Mouse (Mus musculus) limb, embryonic 14.5 days (tissue): ENCODE measurements at regions not wholly inside any gene's neighbourhood (a gene's known extent, or its start where the extent isn't known, plus 50 kb on each side); places are given as distances from the start of the nearest gene placed in this dataset.

ENCODE experiments used
- ATAC-seq: fragments of 200-750 bp; cut with Nextera tagmentation; 2 replicates; pipeline ENCODE4 v1.8.0; 2017; ENCODE audit warnings: low read depth, moderate number of reproducible peaks, moderate TSS enrichment; ENCODE audit not compliant: low FRiP score
- DNase-seq: peaks from one replicate; pipeline ENCODE4 v3.0.0-alpha.2; 2015; ENCODE audit warnings: low spot score
- H3K27ac ChIP-seq: fragments of 300-500 bp; sonication (generic); replicated peaks from 2 replicates; pipeline ENCODE4 v1.5.1; 2014; ENCODE audit warnings: low read depth, mild to moderate bottlenecking, low read length, moderate library complexity, mixed read lengths
- H3K27me3 ChIP-seq: fragments of 300-500 bp; sonication (generic); 2 replicates; pipeline ENCODE4 v1.6.1; 2014; ENCODE audit warnings: low read length, mixed read lengths; ENCODE audit not compliant: control insufficient read depth, insufficient read depth
- H3K36me3 ChIP-seq: fragments of 300-500 bp; sonication (generic); 2 replicates; pipeline ENCODE4 v1.6.1; 2014; ENCODE audit warnings: mild to moderate bottlenecking, low read length, moderate library complexity, mixed read lengths; ENCODE audit not compliant: control insufficient read depth, insufficient read depth
- H3K4me1 ChIP-seq: fragments of 300-500 bp; sonication (generic); 2 replicates; pipeline ENCODE4 v1.6.1; 2014; ENCODE audit warnings: antibody characterized with exemption, low read length, mixed read lengths; ENCODE audit not compliant: control insufficient read depth, insufficient read depth
- H3K4me2 ChIP-seq: fragments of 300-500 bp; sonication (generic); replicated peaks from 2 replicates; pipeline ENCODE4 v1.6.1; 2014; ENCODE audit warnings: low read depth, mild to moderate bottlenecking, low read length, moderate library complexity; ENCODE audit not compliant: severe bottlenecking
- H3K4me3 ChIP-seq: fragments of 300-500 bp; sonication (generic); replicated peaks from 2 replicates; pipeline ENCODE4 v1.5.1; 2014; ENCODE audit warnings: low read length
- H3K9ac ChIP-seq: fragments of 300-500 bp; sonication (generic); 2 replicates; pipeline ENCODE4 v1.6.1; 2014; ENCODE audit warnings: mild to moderate bottlenecking, low read depth, low read length, moderate library complexity; ENCODE audit not compliant: severe bottlenecking
- H3K9me3 ChIP-seq: fragments of 300-500 bp; sonication (generic); 2 replicates; pipeline ENCODE4 v1.6.1; 2016; ENCODE audit warnings: low read length; ENCODE audit not compliant: control insufficient read depth
- POLR2A ChIP-seq: fragments of 200-500 bp; IDR thresholded peaks from 2 replicates; pipeline ENCODE4 v1.8.0; 2012; ENCODE audit warnings: inconsistent platforms, mild to moderate bottlenecking, moderate library complexity, borderline replicate concordance; ENCODE audit not compliant: insufficient read depth, insufficient read length; ENCODE audit errors: extremely low read depth
- WGBS: fragments of 180-500 bp; shearing (Covaris S2); extraction: QIAGEN DNeasy Blood & Tissue Kit; methylation state at CpG from one replicate; pipeline ENCODE4 v1.1.7; 2014; 5-methylcytosine and 5-hydroxymethylcytosine counted together

DNA sequence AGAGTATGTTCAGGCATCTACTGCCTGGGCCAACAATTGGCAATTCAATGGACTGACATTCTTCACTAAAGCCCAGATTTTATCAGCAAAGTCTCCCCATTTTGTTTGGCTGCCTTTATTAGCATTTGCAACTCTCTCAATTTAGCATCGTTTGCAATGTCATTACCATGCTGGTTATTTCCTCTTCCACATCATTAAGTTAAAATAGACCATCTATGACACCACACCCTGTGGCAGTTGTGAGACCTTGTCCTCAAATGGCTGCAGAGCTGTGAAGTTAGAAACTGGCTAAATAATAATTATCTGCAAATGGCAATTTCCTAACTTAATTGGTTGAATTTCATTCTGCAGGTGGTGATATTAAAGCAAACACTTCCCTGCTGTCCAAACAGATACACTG lies 381.8 kb downstream of the H2al1n start:
- Histone ChIP-seq H3K9me3 (no peaks in the 10 kb centered on the region), H3K36me3 (no peaks in the 10 kb centered on the region), H3K9ac (no peak overlapping the region), H3K27me3 (no peaks in the 10 kb centered on the region), H3K4me2 (no peak overlapping the region), H3K4me3 (no peak overlapping the region), H3K4me1 (no peaks in the 10 kb centered on the region), H3K27ac (no peak overlapping the region)
- ATAC-seq = no peak
- TF ChIP-seq POLR2A = no peak
- 44% methylated on average over 1 of the region's 1 CpGs for WGBS
- DNase-seq = no peak

DNA sequence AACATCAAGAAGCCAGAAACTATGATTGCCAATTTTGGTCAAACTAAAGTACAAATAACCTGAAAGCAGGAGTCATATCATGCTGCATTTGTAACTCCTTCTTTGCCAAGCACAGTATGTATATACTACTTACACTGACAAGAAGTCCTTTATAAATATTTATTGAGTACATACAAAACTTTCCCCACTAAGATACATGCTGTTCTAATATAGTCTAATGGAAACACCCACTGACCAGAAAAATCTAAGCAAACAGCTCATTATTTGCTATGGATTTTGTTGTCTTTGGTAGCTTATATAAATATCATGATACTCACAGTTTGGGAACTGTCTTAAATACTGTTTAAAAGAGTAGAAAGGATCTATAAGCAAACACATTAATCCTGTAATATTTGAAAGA lies 385.9 kb downstream of the H2al1n start:
- no peaks in the 10 kb centered on the region for H3K4me1 ChIP-seq
- no peak for DNase-seq
- H3K9me3 ChIP-seq = no peaks in the 10 kb centered on the region
- no peak for ATAC-seq
- H3K4me2 ChIP-seq = no peak overlapping the region
- TF ChIP-seq POLR2A = no peak
- H3K9ac ChIP-seq = no peak overlapping the region
- H3K4me3 ChIP-seq = no peak overlapping the region
- no peak overlapping the region for H3K27ac ChIP-seq
- no peaks in the 10 kb centered on the region for H3K36me3 ChIP-seq
- H3K27me3 ChIP-seq = no peaks in the 10 kb centered on the region

DNA sequence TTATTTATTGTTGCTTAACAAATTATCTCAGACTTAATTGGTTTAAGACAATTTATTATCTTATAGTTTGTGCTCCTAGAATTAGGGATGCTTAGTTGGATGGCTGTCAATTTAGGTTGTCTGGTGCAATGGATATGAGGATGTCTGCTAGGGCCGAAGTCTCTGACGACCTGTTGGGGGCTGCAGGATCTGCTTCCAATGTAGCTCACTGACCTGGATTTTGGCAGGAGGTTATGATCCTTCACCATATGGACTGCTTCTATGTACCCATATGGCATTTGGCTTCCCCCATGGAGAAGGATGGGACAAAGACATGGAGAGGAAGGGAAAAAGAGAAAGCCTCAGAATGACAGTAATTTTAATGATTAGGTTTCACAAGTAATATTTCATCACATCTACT lies 391.0 kb downstream of the H2al1n start:
- DNase-seq = no peak
- 80% methylated on average over 2 of the region's 2 CpGs for WGBS
- Histone ChIP-seq H3K36me3 (no peaks in the 10 kb centered on the region), H3K9me3 (no peaks in the 10 kb centered on the region), H3K9ac (no peak overlapping the region), H3K27me3 (no peaks in the 10 kb centered on the region), H3K4me1 (no peaks in the 10 kb centered on the region), H3K27ac (no peak overlapping the region), H3K4me2 (no peak overlapping the region), H3K4me3 (no peak overlapping the region)
- TF ChIP-seq POLR2A = no peak
- ATAC-seq = no peak

DNA sequence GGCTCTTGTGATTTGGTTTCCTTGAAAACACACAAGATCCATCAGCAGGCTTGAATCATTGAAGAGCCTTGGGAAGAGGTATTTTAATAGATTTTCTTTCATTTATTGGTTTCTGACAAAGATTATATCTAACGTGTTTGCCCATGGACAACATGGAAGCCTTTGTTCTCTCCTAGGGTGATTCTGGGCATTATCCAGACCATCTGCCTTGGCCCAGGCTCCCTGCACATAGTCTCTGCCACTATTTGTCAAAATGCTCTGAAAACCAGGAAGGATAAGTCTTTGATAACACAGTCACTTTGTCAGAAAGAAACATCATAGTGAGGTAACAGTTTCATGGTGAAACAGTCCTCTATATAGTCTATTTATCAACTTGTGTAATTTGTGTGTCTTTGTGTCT lies 398.2 kb downstream of the H2al1n start:
- DNase-seq (no peak), ATAC-seq (no peak)
- no peaks in the 10 kb centered on the region for H3K4me1 ChIP-seq
- no peak overlapping the region for H3K9ac ChIP-seq
- H3K27ac ChIP-seq = no peak overlapping the region
- no peaks in the 10 kb centered on the region for H3K9me3 ChIP-seq
- H3K36me3 ChIP-seq = no peaks in the 10 kb centered on the region
- H3K4me2 ChIP-seq = no peak overlapping the region
- no peak overlapping the region for H3K4me3 ChIP-seq
- TF ChIP-seq POLR2A = no peak
- WGBS = 56% methylated on average over 1 of the region's 1 CpGs
- H3K27me3 ChIP-seq = no peaks in the 10 kb centered on the region

DNA sequence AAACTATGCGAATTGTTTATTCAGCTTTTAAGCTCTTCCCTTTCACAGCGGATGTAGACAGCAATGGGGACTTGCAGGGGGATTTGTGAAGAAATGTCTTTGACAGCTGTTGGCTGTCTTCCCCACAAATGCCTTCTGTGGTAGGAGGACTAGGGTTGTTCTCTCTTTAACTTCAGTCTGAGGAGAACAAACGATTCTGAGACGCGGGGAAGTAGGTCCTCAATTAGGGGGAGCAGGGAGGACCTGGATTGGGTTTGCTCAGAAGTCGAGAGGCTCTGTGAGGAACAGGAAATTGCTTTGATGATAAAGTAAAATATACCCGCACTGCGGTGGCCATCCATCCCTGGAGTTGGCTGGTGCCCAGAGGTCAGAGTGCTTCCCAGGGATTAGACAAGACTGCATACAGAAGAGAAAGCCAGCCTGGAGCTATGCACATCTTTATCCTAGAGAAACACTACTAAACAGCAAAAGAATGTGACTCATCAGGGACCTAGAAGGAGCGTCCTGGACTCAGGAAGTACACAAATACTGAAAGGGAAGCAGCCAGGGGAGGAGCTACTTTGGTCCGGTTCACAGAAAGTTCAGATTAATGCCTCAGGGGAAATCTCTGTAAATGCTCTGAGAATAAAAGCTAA lies 417.4 kb downstream of the H2al1n start:
- no peak overlapping the region for H3K27ac ChIP-seq
- no peak overlapping the region for H3K4me3 ChIP-seq
- no peak overlapping the region for H3K9ac ChIP-seq
- no peaks in the 10 kb centered on the region for H3K27me3 ChIP-seq
- H3K36me3 ChIP-seq = no peaks in the 10 kb centered on the region
- H3K4me1 ChIP-seq = no peaks in the 10 kb centered on the region
- whole genome bisulfite sequencing = 34% methylated on average over 10 of the region's 10 CpGs
- no peaks in the 10 kb centered on the region for H3K9me3 ChIP-seq
- no peak for TF ChIP-seq POLR2A
- DNase-seq (peak; percentile 77), ATAC-seq (peak; percentile 76)
- H3K4me2 ChIP-seq = 0 out of 2 replicates have a peak overlapping the region, but pooled peaks have one; percentile 10

DNA sequence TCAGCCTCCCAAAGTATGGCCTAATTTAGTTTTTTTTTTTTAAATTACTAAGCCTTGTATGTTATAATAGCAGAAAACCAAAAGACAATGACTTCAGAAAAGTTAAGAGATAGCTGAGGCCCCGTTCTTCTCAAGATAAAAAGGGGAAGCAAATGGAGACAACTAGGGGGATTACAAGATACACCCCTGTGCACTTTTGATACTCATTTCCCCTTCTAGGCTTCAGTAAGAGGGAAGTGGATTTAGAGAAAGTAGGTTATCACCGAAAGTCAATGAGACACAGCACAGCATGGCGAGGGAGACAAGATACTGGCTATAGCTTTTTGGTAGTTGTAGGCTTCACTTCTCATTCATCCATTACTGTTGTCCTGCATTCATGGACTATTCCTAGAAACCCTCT lies 428.4 kb downstream of the H2al1n start:
- WGBS = 90% methylated on average over 3 of the region's 3 CpGs
- Histone ChIP-seq H3K27ac (no peak overlapping the region), H3K9me3 (no peaks in the 10 kb centered on the region), H3K27me3 (no peaks in the 10 kb centered on the region), H3K9ac (no peak overlapping the region), H3K4me3 (no peak overlapping the region), H3K4me2 (no peak overlapping the region), H3K4me1 (no peaks in the 10 kb centered on the region), H3K36me3 (no peaks in the 10 kb centered on the region)
- ATAC-seq = no peak
- DNase-seq = no peak
- TF ChIP-seq POLR2A = no peak
